Mouse (Mus musculus): ENCODE measurements around the gene Gm9918. TPM values are rescaled to one million over a fixed set of nuclear protein-coding genes. Genes with fewer than 3 reads are reported as not detected.

The Gm9918 gene
- total and polyA plus RNA-seq, 3 experiments = 0.44 TPM; not detected in 2

DNA sequence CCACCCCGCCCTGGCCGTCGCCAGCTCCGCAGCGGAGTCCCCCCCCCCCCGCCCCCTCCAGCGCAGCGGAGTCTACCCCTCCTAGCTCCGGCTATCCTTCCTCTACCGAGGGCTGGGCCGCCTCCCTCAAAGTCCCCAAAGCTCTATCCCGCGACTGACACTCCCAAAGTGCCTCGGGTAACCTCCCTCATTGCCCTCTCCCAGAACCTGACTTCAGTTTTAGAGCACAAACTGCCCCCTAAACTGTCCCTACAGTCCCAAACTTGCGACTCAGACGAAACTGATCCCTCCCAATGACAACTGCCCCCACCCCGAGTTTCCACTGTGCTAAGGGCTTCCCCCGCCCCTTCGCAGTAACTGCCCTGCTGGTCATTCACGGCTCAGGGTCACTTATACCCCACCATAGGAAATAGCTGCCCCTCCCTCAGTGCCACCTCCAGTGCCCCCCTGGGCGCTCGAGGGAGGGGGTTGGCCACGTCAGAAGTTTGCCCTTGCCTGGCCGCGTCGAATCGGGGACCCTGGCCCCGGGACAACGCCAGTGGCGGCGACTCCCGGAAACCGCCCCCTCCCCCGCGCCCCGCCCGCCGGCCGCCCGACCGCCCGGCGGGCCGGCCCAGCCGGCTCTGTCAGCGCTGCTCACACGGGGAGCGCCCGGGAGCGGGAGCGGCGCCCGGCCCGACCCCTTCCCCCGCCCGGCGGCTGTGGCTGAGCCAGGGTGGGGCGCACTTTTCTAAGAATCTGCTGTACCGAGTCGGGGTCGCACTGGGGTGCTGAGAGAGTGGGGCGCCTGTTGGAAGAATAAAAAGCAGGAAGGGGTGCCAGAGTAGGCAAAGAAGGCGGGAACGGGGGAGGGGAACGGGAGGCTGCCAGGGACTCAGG, 22.9 kb upstream of the Gm9918 start:
- no peaks in the 10 kb centered on the region for H3K36me3 ChIP-seq (replicated peaks)
- H3K4me3 ChIP-seq (ENCODE audit: low read depth, low read length) = peak overlapping the region; percentile 74
- no peaks in the 10 kb centered on the region for H3K9me3 ChIP-seq (replicated peaks)
- H3K27me3 ChIP-seq (ENCODE audit: insufficient read depth, low read length) = peaks cover 98% of the 10 kb centered on the region
- peaks cover 73% of the 10 kb centered on the region for H3K4me1 ChIP-seq (ENCODE audit: insufficient read depth, low read depth, low read length)
- no peak for TF ChIP-seq GATA1 (IDR thresholded peaks at IDR 0.05; ENCODE audit: borderline replicate concordance, low read length)
- TF ChIP-seq GATA2 (IDR thresholded peaks at IDR 0.05; ENCODE audit: borderline replicate concordance, low read depth, low read length) = no peak
- TF ChIP-seq TAL1 (conservative IDR thresholded peaks at IDR 0.05; ENCODE audit: low read depth, low read length) = no peak
- TF ChIP-seq POLR2AphosphoS5 (IDR thresholded peaks at IDR 0.05; ENCODE audit: insufficient replicate concordance, low read depth, low read length) = no peak
- no peak for TF ChIP-seq CTCF (IDR thresholded peaks at IDR 0.05; ENCODE audit: low read depth, low read length)
- DNase-seq (ENCODE audit: low spot score) (peak; percentile 69), ATAC-seq (ENCODE audit: extremely low read depth, insufficient number of reproducible peaks, low FRiP score, poor library complexity, severe bottlenecking) (no peak)

DNA sequence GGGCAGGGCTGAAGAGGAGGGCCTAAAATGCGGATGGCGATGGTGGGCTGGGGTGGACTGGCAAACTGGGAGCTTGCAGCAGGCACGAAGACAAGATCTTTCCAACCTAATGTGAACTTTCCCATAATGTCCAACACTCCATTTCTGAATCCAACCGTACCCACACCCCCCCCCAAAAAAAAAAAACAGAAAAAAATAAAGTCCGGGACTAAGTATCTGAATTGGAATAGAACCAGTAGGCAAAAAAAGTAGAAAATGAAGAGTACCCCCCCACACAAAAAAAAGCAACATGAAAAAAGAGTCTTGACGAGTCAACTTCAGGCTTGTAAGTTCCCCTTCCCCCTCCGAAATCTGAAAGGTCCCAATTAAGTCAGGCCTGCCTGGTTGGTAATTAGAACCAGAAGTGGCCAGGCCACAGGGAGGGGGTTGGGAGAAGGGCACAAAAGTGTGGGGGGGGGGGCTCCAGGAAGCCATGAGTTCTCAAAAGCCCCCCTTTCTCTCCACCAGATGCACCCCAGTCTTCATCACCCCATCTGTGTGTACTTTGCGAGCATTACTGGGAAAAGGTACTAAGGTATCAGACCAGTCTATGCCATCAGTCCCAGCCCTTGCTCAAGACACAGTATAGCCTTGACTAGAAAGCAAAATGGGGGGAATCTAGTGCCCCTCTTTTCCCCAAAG, 22.1 kb upstream of the Gm9918 start:
- H3K9me3 ChIP-seq (replicated peaks) = no peaks in the 10 kb centered on the region
- peaks cover 66% of the 10 kb centered on the region for H3K4me1 ChIP-seq (ENCODE audit: insufficient read depth, low read depth, low read length)
- TF ChIP-seq POLR2AphosphoS5 (IDR thresholded peaks at IDR 0.05; ENCODE audit: insufficient replicate concordance, low read depth, low read length) (no peak), CTCF (IDR thresholded peaks at IDR 0.05; ENCODE audit: low read depth, low read length) (no peak), TAL1 (conservative IDR thresholded peaks at IDR 0.05; ENCODE audit: low read depth, low read length) (no peak), GATA2 (IDR thresholded peaks at IDR 0.05; ENCODE audit: borderline replicate concordance, low read depth, low read length) (no peak), GATA1 (IDR thresholded peaks at IDR 0.05; ENCODE audit: borderline replicate concordance, low read length) (no peak)
- H3K36me3 ChIP-seq (replicated peaks) = no peaks in the 10 kb centered on the region
- no peak for DNase-seq (ENCODE audit: low spot score)
- H3K27me3 ChIP-seq (ENCODE audit: insufficient read depth, low read length) = peaks cover 96% of the 10 kb centered on the region
- no peak for ATAC-seq (ENCODE audit: extremely low read depth, insufficient number of reproducible peaks, low FRiP score, poor library complexity, severe bottlenecking)
- peak overlapping the region; percentile 74 for H3K4me3 ChIP-seq (ENCODE audit: low read depth, low read length)

DNA sequence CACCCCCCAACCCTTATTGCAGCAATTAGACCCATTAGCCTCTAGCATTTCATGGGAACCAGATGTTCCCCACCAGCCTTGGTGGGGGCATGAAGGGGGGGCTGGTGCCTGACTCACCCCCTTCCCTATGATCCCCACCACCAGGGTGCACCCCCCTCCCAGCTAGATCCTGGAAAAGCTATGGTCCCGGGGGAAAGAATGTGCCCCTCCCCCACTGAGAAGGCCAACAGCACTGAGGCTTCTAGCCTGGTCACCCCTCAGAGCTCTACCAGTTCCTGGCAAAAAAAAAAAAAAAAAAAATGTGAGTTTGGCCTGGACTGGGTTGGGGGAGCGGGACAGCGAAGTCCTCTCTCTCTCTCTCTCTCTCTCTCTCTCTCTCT, 21.6 kb upstream of the Gm9918 start:
- TF ChIP-seq GATA2 (IDR thresholded peaks at IDR 0.05; ENCODE audit: borderline replicate concordance, low read depth, low read length) (no peak), POLR2AphosphoS5 (IDR thresholded peaks at IDR 0.05; ENCODE audit: insufficient replicate concordance, low read depth, low read length) (no peak), GATA1 (IDR thresholded peaks at IDR 0.05; ENCODE audit: borderline replicate concordance, low read length) (no peak), CTCF (IDR thresholded peaks at IDR 0.05; ENCODE audit: low read depth, low read length) (no peak), TAL1 (conservative IDR thresholded peaks at IDR 0.05; ENCODE audit: low read depth, low read length) (no peak)
- Histone ChIP-seq H3K4me3 (ENCODE audit: low read depth, low read length) (no peak overlapping the region), H3K36me3 (replicated peaks) (no peaks in the 10 kb centered on the region), H3K4me1 (ENCODE audit: insufficient read depth, low read depth, low read length) (peaks cover 66% of the 10 kb centered on the region), H3K27me3 (ENCODE audit: insufficient read depth, low read length) (peaks cover 96% of the 10 kb centered on the region), H3K9me3 (replicated peaks) (no peaks in the 10 kb centered on the region)
- DNase-seq (ENCODE audit: low spot score) = no peak
- ATAC-seq (ENCODE audit: extremely low read depth, insufficient number of reproducible peaks, low FRiP score, poor library complexity, severe bottlenecking) = no peak

DNA sequence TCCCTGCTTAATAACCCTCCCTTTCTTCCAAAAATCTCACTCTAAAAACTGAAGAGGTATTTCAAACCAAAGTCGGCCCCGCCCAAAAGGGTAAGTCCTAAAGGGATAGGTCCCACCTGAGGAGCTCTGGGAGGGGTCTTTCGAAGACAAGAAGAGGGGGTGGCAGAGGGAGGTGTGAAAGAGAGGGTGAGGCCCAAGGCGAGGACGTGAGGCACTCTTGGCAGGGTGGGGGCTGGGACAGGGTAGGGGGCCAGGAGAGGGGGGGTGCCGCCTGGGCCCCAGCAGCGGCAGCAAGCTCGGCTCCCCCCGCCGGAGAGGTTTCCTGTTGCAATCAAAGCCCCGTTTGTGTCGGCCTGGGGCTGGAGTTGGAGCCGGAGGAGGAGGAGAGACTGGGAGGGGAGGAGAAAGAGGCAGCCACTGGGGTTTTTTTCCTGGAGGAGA, 21.1 kb upstream of the Gm9918 start:
- ATAC-seq (ENCODE audit: extremely low read depth, insufficient number of reproducible peaks, low FRiP score, poor library complexity, severe bottlenecking) = no peak
- H3K27me3 ChIP-seq (ENCODE audit: insufficient read depth, low read length) = peaks cover 96% of the 10 kb centered on the region
- DNase-seq (ENCODE audit: low spot score) = no peak
- TF ChIP-seq GATA2 (IDR thresholded peaks at IDR 0.05; ENCODE audit: borderline replicate concordance, low read depth, low read length) = no peak
- no peak for TF ChIP-seq TAL1 (conservative IDR thresholded peaks at IDR 0.05; ENCODE audit: low read depth, low read length)
- TF ChIP-seq GATA1 (IDR thresholded peaks at IDR 0.05; ENCODE audit: borderline replicate concordance, low read length) = no peak
- no peak for TF ChIP-seq POLR2AphosphoS5 (IDR thresholded peaks at IDR 0.05; ENCODE audit: insufficient replicate concordance, low read depth, low read length)
- no peak for TF ChIP-seq CTCF (IDR thresholded peaks at IDR 0.05; ENCODE audit: low read depth, low read length)
- H3K9me3 ChIP-seq (replicated peaks) = no peaks in the 10 kb centered on the region
- no peaks in the 10 kb centered on the region for H3K36me3 ChIP-seq (replicated peaks)
- H3K4me3 ChIP-seq (ENCODE audit: low read depth, low read length) = no peak overlapping the region
- H3K4me1 ChIP-seq (ENCODE audit: insufficient read depth, low read depth, low read length) = peaks cover 66% of the 10 kb centered on the region

DNA sequence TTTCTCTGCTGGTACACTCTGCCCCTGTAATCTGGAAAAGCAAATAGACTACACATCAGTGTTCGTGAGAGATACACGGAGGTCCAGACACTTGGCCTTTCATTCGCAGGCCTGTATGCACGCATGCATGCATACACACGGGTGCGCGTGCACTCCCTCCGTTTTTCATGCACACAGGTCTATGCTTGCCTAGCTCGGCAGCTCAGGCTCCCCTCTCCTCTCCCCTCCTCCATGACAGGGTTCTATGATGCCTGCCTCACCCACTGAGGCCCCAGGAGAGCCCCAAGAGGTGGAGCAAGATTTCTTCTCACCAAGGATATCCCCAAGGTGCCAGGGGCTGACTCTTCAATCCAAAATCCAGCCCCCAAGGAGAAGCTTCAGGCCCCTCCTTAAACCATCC, 20.4 kb upstream of the Gm9918 start:
- no peak for DNase-seq (ENCODE audit: low spot score)
- Histone ChIP-seq H3K9me3 (replicated peaks) (no peaks in the 10 kb centered on the region), H3K4me1 (ENCODE audit: insufficient read depth, low read depth, low read length) (peaks cover 66% of the 10 kb centered on the region), H3K36me3 (replicated peaks) (no peaks in the 10 kb centered on the region), H3K4me3 (ENCODE audit: low read depth, low read length) (no peak overlapping the region), H3K27me3 (ENCODE audit: insufficient read depth, low read length) (peaks cover 93% of the 10 kb centered on the region)
- ATAC-seq (ENCODE audit: extremely low read depth, insufficient number of reproducible peaks, low FRiP score, poor library complexity, severe bottlenecking) = no peak
- TF ChIP-seq GATA1 (IDR thresholded peaks at IDR 0.05; ENCODE audit: borderline replicate concordance, low read length) (no peak), TAL1 (conservative IDR thresholded peaks at IDR 0.05; ENCODE audit: low read depth, low read length) (no peak)

DNA sequence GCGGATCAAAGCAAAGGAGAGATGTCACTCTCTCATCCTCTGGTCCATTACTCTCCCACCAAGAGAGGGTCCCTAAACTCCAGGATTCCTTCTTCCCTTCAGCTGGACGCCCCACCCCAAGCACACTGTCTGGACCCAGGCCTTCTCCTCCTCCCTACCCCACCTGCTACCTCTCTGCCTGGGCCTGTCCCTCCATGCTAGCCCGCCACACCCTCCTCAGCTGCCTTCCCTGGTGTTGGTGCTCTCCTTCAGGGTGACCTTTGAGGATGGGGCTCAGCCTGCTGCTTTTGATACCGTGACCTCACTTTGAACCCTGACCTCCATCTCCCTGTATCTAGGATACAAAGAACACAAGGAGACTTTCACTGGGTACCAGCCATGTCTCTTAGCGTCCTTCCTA, 19.8 kb upstream of the Gm9918 start:
- no peak for DNase-seq (ENCODE audit: low spot score)
- Histone ChIP-seq H3K36me3 (replicated peaks) (no peaks in the 10 kb centered on the region), H3K9me3 (replicated peaks) (no peaks in the 10 kb centered on the region), H3K4me3 (ENCODE audit: low read depth, low read length) (no peak overlapping the region), H3K4me1 (ENCODE audit: insufficient read depth, low read depth, low read length) (peaks cover 66% of the 10 kb centered on the region), H3K27me3 (ENCODE audit: insufficient read depth, low read length) (peaks cover 93% of the 10 kb centered on the region)
- ATAC-seq (ENCODE audit: extremely low read depth, insufficient number of reproducible peaks, low FRiP score, poor library complexity, severe bottlenecking) = no peak
- TF ChIP-seq TAL1 (conservative IDR thresholded peaks at IDR 0.05; ENCODE audit: low read depth, low read length) (no peak), GATA1 (IDR thresholded peaks at IDR 0.05; ENCODE audit: borderline replicate concordance, low read length) (no peak), POLR2AphosphoS5 (IDR thresholded peaks at IDR 0.05; ENCODE audit: insufficient replicate concordance, low read depth, low read length) (no peak), GATA2 (IDR thresholded peaks at IDR 0.05; ENCODE audit: borderline replicate concordance, low read depth, low read length) (no peak), CTCF (IDR thresholded peaks at IDR 0.05; ENCODE audit: low read depth, low read length) (no peak)
